Mouse (Mus musculus) embryonic facial prominence, embryonic 10.5 days (tissue): Measurements from ENCODE around the gene Hist2h4. TPM values are rescaled to one million over a fixed set of nuclear protein-coding genes. Genes with fewer than 3 reads are reported as not detected.
A peak's percentile ranks its signal among the peaks of the same experiment; 100 is the strongest.
"Not testable (repeated sequence)": the region's sequence is repeated elsewhere in the genome, so short reads cannot be mapped to it uniquely, and the experiment has no call there.

Source experiments
- DNase-seq: peaks from one replicate; pipeline ENCODE4 v3.0.0-alpha.2; 2017; ENCODE audit warnings: low spot score
- H3K27ac ChIP-seq: fragments of 300-500 bp; sonication (generic); replicated peaks from 2 replicates; pipeline ENCODE4 v1.5.1; 2016; ENCODE audit warnings: mild to moderate bottlenecking
- H3K27me3 ChIP-seq: fragments of 300-500 bp; sonication (generic); replicated peaks from 2 replicates; pipeline ENCODE4 v1.6.1; 2016; ENCODE audit warnings: low read depth, mild to moderate bottlenecking; ENCODE audit not compliant: poor library complexity, severe bottlenecking
- H3K36me3 ChIP-seq: fragments of 300-500 bp; sonication (generic); replicated peaks from 2 replicates; pipeline ENCODE4 v1.6.1; 2016; ENCODE audit warnings: mild to moderate bottlenecking, moderate library complexity
- H3K4me1 ChIP-seq: fragments of 300-500 bp; sonication (generic); 2 replicates; pipeline ENCODE4 v1.6.1; 2016
- H3K4me3 ChIP-seq: fragments of 300-500 bp; sonication (generic); 2 replicates; pipeline ENCODE4 v1.5.1; 2016; ENCODE audit warnings: mild to moderate bottlenecking, moderate library complexity
- H3K9me3 ChIP-seq: fragments of 300-500 bp; sonication (generic); 2 replicates; pipeline ENCODE4 v1.6.1; 2016; ENCODE audit warnings: mild to moderate bottlenecking
- WGBS: fragments of 180-500 bp; shearing (Covaris S2); methylation state at CpG from one replicate; pipeline ENCODE4 v1.1.7; 2016; 5-methylcytosine and 5-hydroxymethylcytosine counted together
- polyA plus RNA-seq: library from polyadenylated mRNA; unstranded; fragments of >200 nt; fragmentation: Nextera tagmentation; extraction: Ambion mirVana; gene quantifications from 2 replicates; pipeline ENCODE4 v1.2.1, GENCODE M21; 2016

Hist2h4 gene
- polyA plus RNA-seq, 1 experiment from 2014 or later: 12.8 TPM

DNA sequence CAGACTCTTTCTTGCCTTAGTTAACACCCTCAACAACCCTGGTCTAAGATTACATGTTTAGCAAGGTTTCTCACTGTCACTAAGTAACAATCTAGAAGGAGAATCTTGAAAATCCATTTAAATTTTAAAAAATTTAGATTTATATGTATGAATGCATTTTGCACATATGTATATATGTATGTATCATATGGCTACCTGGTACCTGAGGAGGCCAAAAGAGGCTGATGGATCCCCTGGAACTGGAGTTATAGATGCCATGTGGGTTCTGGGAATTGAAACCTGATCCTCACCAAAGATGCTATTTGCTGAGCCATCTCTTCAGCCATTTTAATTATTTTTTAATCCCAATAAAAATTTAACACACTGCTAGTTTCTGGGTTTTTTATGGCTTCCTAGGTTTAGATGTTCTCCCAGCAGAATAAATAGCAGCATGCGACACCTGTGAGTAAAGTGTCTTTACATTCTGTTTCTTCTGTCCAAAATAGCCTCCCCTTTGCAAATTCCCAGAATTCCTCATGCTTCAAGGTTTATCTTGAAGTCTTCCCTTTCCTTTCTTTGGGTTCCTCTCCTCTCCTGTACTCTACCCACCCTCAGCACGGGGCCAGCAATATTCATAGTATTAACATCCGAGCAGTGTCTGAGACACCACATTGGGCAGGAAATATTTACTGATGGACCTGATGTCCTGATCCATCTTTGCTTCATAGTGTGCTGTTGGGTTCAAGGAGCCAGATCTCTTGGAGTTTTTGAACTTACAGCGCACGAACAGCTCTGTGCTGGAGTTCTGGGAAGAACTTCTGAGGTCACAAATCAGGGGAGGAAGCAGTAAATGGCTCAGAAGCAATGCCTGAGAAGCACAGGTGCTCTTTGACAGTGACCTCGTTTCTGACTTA is 14.7 kb downstream of the Hist2h4 start:
- Histone ChIP-seq H3K4me1 (peaks cover 57% of the 10 kb centered on the region), H3K36me3 (no peaks in the 10 kb centered on the region), H3K27ac (peak overlapping the region; percentile 88), H3K27me3 (no peaks in the 10 kb centered on the region), H3K9me3 (no peaks in the 10 kb centered on the region), H3K4me3 (peak overlapping the region; percentile 65)
- DNase-seq: no peak
- WGBS: 52% methylated on average over 6 of the region's 6 CpGs

- peak overlapping the region; percentile 65 for H3K4me3 ChIP-seq
- peaks cover 65% of the 10 kb centered on the region for H3K4me1 ChIP-seq
- no peaks in the 10 kb centered on the region for H3K36me3 ChIP-seq
- WGBS: 3% methylated on average over 11 of the region's 11 CpGs
- DNase-seq: no peak
- no peaks in the 10 kb centered on the region for H3K9me3 ChIP-seq
- H3K27ac ChIP-seq: peak overlapping the region; percentile 88
- no peaks in the 10 kb centered on the region for H3K27me3 ChIP-seq
Observed at GRCm38 (mm10) chr3:96247356-96248140, 15.6 kb downstream of the Hist2h4 start.

GRCm38 (mm10) chr3:96246427-96246856 is 16.7 kb downstream of the Hist2h4 start, which contains the start of gene Hist2h3c1:
TSS of gene Hist2h3c1 (plus strand) at chr3:96246685.
- not testable (repeated sequence) for DNase-seq, H3K27me3 ChIP-seq, H3K9me3 ChIP-seq, H3K36me3 ChIP-seq
- H3K27ac ChIP-seq: peak within 1 kb of the TSS; percentile 88
- peak within 1 kb of the TSS; percentile 65 for H3K4me3 ChIP-seq
- peaks cover 69% of the 10 kb centered on the region for H3K4me1 ChIP-seq
- WGBS: 0% methylated on average over 16 of the region's 47 CpGs

DNA sequence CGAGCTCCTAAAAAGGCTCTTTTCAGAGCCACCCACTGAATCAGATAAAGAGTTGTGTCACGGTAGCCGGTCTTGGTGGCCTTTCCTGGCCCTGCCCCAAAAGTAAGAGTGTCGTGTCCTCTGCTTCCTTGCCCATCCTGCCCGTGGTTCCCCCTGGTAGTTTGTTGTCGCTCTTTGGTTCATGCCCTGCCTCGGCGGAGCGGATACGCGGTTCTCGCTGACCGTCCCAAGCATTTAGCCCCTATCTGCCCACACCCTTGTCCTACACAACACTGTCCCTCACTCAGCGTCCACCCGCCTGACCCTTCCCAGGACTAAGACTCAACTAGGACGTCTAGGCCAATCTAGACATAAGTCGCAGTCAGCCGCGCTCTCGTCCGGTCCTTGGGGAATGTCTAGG is 17.1 kb downstream of the Hist2h4 start:
- not testable (repeated sequence) for H3K36me3 ChIP-seq, DNase-seq, H3K9me3 ChIP-seq, H3K27me3 ChIP-seq
- peak overlapping the region; percentile 81 for H3K27ac ChIP-seq
- peaks cover 67% of the 10 kb centered on the region for H3K4me1 ChIP-seq
- H3K4me3 ChIP-seq: peak overlapping the region; percentile 48; the same call in 1 of the 2 replicates
- 0% methylated on average over 10 of the region's 21 CpGs for WGBS

GRCm38 (mm10) chr3:96245003-96245886 is 17.9 kb downstream of the Hist2h4 start, which contains the start of gene Hist2h2aa1:
TSS of gene Hist2h2aa1 (plus strand) at chr3:96245497.
- Histone ChIP-seq H3K4me1 (peaks cover 66% of the 10 kb centered on the region), H3K4me3 (peak within 1 kb of the TSS; percentile 66), H3K27ac (peak within 1 kb of the TSS; percentile 98)
- not testable (repeated sequence) for H3K9me3 ChIP-seq, H3K27me3 ChIP-seq, H3K36me3 ChIP-seq
- peak; percentile 81 for DNase-seq
- WGBS: 0% methylated on average over 44 of the region's 88 CpGs

GRCm38 (mm10) chr3:96243921-96244572 is 19.1 kb downstream of the Hist2h4 start:
- H3K27ac ChIP-seq: peak overlapping the region; percentile 98
- no peaks in the 10 kb centered on the region for H3K9me3 ChIP-seq
- H3K27me3 ChIP-seq: no peaks in the 10 kb centered on the region
- no peaks in the 10 kb centered on the region for H3K36me3 ChIP-seq
- peak overlapping the region; percentile 66 for H3K4me3 ChIP-seq
- peaks cover 54% of the 10 kb centered on the region for H3K4me1 ChIP-seq
- WGBS: 83% methylated on average over 7 of the region's 7 CpGs
- DNase-seq: no peak

- WGBS: 78% methylated on average over 9 of the region's 9 CpGs
- Histone ChIP-seq H3K9me3 (no peaks in the 10 kb centered on the region), H3K4me3 (peak overlapping the region; percentile 44), H3K36me3 (no peaks in the 10 kb centered on the region), H3K27ac (peak overlapping the region; percentile 98), H3K27me3 (no peaks in the 10 kb centered on the region), H3K4me1 (peaks cover 49% of the 10 kb centered on the region)
- DNase-seq: no peak
Observed at GRCm38 (mm10) chr3:96240799-96241197, 22.3 kb downstream of the Hist2h4 start.

GRCm38 (mm10) chr3:96239949-96240798 is 22.9 kb downstream of the Hist2h4 start, which contains the start of gene Hist2h2aa2:
TSS of gene Hist2h2aa2 (minus strand) at chr3:96240276.
- DNase-seq: peak; percentile 82
- not testable (repeated sequence) for H3K9me3 ChIP-seq, H3K27me3 ChIP-seq, H3K36me3 ChIP-seq
- peak within 1 kb of the TSS; percentile 48 for H3K4me3 ChIP-seq
- WGBS: 3% methylated on average over 45 of the region's 85 CpGs
- peak within 1 kb of the TSS; percentile 98 for H3K27ac ChIP-seq
- H3K4me1 ChIP-seq: peaks cover 49% of the 10 kb centered on the region

DNA sequence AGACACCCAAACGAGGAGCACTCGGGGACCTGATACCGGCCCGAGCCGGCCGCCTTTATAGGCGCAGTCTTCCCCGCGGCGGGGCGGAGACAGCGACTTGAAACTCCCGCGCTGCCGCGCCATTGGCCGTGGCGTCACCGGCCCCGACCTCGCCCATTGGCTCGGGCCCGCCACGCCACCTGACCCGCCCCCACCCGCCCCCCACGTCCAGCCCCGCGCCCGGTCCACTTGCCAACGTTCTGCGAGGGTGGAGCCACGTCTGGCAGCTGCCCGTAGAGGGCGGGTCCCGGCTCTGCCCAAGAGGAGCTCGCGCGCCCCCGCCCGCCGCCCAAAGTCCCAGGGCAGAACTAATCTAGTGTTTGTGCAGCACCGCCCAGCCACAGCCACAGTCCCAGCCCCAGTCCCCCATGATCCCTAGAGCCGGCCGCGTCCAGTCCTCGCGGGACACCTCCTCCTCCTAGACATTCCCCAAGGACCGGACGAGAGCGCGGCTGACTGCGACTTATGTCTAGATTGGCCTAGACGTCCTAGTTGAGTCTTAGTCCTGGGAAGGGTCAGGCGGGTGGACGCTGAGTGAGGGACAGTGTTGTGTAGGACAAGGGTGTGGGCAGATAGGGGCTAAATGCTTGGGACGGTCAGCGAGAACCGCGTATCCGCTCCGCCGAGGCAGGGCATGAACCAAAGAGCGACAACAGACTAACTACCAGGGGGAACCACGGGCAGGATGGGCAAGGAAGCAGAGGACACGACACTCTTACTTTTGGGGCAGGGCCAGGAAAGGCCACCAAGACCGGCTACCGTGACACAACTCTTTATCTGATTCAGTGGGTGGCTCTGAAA is 23.9 kb downstream of the Hist2h4 start, which contains the start of gene Hist2h3c2:
Gene Hist2h3c2, minus strand, starts transcription at position 174 of the 840 bp plus-strand sequence.
- not testable (repeated sequence) for DNase-seq, H3K27me3 ChIP-seq, H3K36me3 ChIP-seq, H3K9me3 ChIP-seq
- Histone ChIP-seq H3K4me1 (peaks cover 39% of the 10 kb centered on the region), H3K27ac (peak within 1 kb of the TSS; percentile 90), H3K4me3 (peak within 1 kb of the TSS; percentile 60)
- under 1% methylated on average over 30 of the region's 68 CpGs for WGBS

- peaks cover 28% of the 10 kb centered on the region for H3K4me1 ChIP-seq
- DNase-seq: peak; percentile 50
- no peaks in the 10 kb centered on the region for H3K27me3 ChIP-seq
- H3K36me3 ChIP-seq: no peaks in the 10 kb centered on the region
- WGBS: under 1% methylated on average over 12 of the region's 12 CpGs
- H3K27ac ChIP-seq: peak overlapping the region; percentile 90
- peak overlapping the region; percentile 60 for H3K4me3 ChIP-seq
- H3K9me3 ChIP-seq: no peaks in the 10 kb centered on the region
Observed at GRCm38 (mm10) chr3:96237904-96238511, 25.1 kb downstream of the Hist2h4 start.
